Mouse (Mus musculus) heart, postnatal 0 days (tissue): Measurements from ENCODE around the gene Adgrl4.

Experiments
- CTCF ChIP-seq: IDR thresholded peaks from 2 replicates; pipeline ENCODE4 v1.5.1; 2016; ENCODE audit warnings: antibody characterized with exemption, control low read depth, low read depth
- EP300 ChIP-seq: IDR thresholded peaks from 2 replicates; pipeline ENCODE4 v1.6.1; 2016; ENCODE audit warnings: antibody characterized with exemption, low read depth

- TF ChIP-seq EP300 (no peak), CTCF (no peak)
These were observed 27.5 kb downstream of the Adgrl4 start for GRCm38 (mm10) chr3:151465215-151465614.
